Mouse (Mus musculus) cerebellum, postnatal 10 days (tissue): ENCODE data around the gene Ift81.
A peak's percentile ranks its signal among the peaks of the same experiment; 100 is the strongest.

Source experiments
- DNase-seq, 2 experiments: peaks; one replicate each; pipeline ENCODE4 v3.0.0; 2021; ENCODE audit warnings: mixed read lengths in 2 of 2

The Ift81 gene

DNA sequence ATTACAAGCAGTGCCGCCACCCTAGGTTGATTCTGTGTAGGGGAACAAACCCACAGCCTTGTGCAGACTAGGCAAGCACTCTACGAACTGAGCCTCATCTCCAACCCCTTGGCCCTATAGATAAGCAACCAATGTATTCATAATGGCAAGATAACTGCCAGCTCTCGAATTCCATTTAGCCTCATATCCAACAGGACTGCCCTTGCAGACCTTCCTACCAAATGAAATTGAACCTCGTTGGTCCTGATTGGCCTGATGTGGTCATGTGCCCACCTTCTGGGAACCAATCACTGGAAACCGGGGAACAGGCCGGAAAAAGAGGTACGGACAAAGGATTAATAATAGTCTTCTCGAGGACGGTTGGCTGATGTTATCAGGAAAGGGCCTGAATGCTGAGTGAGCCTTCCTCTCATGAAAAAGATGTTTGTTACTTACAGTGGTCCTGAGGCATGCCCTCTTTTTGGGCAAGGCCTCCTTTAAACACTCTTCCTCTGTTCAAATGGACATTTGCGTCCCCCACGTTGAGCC lies 10.7 kb upstream of the Ift81 start:
- DNase-seq = no peak

DNA sequence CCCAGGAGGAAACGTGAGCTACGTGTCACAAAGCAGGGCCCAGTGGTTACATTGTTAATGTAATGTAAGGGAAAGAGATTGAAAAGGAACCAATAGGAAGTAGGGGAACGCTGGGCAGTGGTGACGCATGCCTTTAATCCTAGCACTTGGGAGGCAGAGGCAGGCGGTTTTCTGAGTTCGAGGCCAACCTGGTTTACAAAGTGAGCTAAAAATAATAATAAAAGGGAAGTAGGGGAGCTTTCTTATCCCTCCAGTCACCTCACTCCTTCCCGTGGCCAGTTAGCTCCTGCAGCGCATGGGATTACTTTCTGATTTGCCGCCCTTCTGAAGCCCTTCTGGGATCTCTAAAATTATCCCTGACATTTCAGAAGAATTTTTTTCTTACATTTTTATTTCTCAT lies 9.5 kb upstream of the Ift81 start:
- DNase-seq = no peak

DNA sequence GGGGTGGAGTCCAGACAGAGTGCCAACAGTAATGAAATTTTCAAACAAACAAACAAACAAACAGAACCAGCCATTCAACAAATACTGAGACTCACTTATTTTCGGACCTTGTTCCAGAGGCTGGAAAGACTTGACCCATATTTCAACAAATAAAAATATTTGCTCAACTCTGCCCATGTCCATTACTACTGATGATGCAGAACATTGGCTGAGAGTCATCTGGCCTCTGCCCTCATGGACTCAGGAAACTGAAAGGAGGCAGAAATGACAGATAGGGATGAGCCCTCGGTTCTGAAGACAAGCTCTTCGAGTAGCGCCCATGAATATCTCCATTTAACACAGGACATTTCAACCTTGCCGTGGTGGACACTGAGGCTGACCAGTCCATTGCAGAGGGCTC lies 8.2 kb upstream of the Ift81 start:
- DNase-seq = no peak

GRCm38 (mm10) chr5:122621376-122621886 lies 7.1 kb upstream of the Ift81 start:
- DNase-seq = peak; percentile 83 to 87

- no peak for DNase-seq
These were observed 5.5 kb upstream of the Ift81 start for GRCm38 (mm10) chr5:122619686-122620296.

DNA sequence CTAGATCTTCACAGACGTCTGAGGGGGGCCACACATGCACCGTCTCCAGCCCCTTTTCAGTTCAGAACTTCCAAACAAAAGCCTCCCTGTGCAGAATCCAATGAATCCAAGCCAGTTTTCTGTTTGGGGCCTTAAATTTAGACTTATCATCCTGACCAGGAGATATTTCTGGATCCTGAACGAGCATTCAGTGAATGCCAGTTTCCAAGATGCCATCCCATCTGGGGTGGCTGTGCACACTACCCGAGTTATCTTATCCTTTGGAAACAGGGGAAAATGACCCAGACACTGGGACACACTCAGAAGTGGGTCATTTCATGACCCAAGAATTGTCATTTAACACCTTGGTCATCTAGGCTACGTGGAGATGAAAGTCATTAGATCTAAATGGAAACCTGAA lies 3.4 kb upstream of the Ift81 start:
- DNase-seq = no peak

DNA sequence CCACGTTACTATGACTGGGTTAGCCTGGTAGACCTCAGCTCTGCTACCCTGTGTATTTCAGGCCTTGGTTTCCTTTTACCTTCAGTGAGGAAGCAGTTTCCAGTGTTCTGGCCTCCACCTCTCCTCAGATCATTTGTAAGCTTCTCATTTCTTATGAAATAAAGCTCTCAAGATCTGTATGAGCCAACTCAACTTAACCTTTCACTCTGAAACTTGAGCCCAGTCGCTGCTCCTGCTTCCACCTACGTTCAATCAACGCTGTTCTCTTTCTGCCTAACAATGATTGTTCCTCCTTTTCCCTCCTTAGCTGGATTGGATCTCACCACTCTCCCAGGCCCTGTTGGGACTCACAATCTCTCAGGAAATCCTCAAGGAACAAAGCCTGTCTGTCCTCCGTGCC lies 2.7 kb downstream of the Ift81 start:
- DNase-seq = no peak

- no peak for DNase-seq
These were observed 9.4 kb downstream of the Ift81 start for GRCm38 (mm10) chr5:122604894-122605293.

DNA sequence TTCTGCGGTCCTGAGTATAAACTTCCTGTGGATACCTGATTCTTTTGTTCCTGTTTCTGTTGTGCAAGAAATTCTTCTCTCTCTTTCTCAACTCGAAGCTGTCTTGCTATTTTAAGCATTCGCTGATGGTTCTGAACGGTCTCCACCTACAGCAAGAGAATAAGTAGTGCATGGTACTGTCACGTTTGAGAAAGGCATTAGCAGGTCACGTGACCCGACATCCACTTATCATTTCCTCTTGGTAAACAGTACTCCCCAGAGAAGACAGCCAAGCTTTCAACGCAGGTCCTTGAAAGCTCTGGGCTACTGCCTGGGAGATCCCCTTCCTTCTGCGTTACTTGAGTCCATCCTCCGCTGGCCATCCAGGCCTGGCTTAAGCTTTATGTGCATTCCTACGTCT lies 12.1 kb downstream of the Ift81 start:
- no peak for DNase-seq

DNA sequence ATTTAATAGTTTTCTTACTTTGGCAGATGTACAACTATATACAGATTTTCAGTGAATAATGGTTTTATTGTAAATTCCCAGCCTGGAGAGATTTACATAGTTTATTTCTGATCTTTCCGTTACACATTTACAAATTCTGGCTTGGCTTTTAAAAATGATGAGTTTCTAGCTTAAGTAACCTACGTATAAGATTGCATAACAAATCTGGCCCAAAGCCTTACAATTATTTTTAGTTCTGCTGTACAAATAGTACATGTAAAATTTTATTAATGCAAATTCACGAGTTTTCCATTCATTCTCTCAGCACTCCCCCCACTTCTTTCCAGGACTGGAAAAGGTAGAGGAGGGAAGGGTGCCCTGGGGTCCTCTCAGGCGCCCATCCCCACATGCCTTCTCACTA lies 18.8 kb downstream of the Ift81 start:
- DNase-seq = no peak

- DNase-seq = no peak
These were observed 24.4 kb downstream of the Ift81 start for GRCm38 (mm10) chr5:122589891-122590290.

- no peak for DNase-seq
These were observed 28.8 kb downstream of the Ift81 start for GRCm38 (mm10) chr5:122585546-122585945.

DNA sequence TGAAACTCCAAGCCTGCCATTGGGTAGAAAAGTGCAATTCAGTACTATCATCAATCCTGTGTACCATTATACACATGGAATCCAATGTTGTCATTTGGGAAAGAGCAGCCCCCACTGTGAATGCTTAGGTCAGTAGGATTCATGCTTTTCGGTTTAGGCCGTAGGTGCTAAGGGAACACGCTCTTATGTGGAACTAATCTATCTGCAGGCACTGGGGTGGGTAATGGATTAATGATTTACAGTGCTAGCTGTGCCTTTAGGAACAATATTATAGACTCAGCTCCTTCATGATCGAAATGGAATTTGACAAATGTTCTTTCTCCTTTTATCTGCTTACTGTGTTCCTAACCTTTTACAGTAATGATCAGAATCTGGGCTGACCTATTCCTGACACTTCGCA lies 30.2 kb downstream of the Ift81 start:
- DNase-seq = no peak

- DNase-seq = no peak
These were observed 37.5 kb downstream of the Ift81 start for GRCm38 (mm10) chr5:122576683-122577329.

DNA sequence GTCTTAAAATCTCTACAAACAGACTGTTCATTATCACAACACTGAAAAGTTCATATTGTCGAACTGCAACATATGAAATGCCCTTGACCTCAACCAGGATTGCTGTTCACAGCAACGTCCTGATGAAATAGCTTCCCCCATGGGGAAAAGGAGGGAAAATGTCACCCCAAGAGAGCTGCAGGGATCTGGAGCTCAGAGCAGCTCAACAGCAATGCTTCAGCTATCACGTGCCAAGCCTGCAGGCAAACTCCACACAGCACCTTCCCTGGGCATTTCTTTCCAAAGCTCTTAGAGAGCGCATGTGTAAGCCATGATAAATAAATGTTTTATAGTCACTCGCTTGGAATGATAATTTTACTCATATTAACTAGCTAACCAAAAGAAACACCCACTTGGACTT lies 42.3 kb downstream of the Ift81 start:
- DNase-seq = no peak

DNA sequence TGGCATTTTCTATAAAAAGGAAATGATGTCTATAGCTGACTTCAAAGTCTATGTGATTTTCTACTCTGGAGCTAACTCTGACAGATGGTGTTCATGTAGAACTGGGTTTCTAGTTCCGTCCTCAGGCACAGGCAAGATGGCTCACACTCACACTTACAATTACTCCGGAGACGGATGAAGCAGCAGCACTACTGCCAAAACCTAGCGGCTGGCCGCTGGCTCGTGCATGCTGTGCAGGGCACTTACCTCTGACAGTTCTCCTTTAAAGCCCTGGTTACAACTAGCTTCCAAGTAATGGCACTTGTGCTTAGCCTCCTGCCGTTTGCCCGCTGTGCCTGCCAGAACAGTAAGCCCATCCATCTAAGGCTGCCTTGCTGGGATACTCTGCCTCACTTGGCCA lies 47.7 kb downstream of the Ift81 start:
- peak; percentile 85 to 93 for DNase-seq

DNA sequence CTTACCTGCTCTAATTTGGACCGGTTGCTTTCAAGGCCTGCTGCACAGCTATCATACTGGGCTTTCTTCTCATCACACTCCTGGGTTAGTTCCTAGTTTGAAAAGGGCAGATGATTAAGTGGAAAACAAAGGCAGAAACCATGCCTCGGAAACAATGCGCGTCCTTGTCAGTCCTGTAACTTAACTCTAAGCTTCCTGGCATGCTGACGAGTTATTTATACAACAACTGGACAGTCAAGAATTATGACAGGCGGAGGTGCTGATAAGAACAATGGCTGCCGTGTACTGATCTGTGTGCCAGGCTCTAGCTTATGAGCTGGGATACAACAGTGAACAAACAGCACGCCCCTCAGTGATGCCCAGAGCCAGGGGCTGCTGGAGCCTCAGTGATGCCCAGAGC lies 53.7 kb downstream of the Ift81 start:
- no peak for DNase-seq

DNA sequence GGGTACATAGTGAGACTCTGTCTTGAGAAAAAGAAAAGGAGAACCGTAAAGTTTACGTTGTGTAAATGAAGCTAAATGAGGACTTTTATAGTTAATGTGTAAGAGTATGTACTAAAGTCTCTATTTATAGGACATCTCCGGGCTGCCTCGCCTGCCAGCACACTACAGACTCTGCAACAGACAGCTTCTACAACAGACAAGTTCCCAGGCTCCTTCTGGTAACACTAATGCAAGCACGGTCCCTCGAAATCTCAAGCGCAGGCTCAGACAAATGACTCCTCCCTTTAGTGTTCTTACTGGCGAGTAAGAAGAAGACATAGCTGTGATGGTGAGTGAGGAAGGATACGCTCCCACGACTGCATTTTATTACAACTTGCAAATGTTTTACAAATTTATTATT lies 56.2 kb downstream of the Ift81 start:
- DNase-seq = no peak

DNA sequence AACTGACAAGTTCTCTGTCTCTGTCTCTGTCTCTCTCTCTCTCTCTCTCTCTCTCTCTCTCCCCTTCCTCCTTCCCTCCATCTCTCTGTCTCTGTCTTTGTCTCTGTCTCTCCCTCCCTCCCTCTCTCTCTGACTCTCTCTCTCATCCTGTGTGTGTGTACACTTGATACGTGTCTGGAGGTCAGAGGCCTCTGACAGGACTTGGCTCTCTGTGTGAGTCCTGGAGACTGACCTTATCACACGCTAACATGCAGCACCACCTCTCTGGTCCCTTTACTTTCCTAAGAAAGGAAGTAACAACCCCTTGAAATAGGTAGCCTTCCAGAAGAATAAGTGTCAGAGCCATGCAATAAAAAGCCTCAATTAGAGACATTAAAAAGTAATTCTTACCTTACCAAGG lies 59.2 kb downstream of the Ift81 start:
- DNase-seq = no peak

GRCm38 (mm10) chr5:122552638-122553037 lies 61.7 kb downstream of the Ift81 start:
- no peak for DNase-seq

- DNase-seq = no peak
These were observed 63.9 kb downstream of the Ift81 start for GRCm38 (mm10) chr5:122550460-122550859.

GRCm38 (mm10) chr5:122548671-122549070 lies 65.6 kb downstream of the Ift81 start:
- DNase-seq = no peak

DNA sequence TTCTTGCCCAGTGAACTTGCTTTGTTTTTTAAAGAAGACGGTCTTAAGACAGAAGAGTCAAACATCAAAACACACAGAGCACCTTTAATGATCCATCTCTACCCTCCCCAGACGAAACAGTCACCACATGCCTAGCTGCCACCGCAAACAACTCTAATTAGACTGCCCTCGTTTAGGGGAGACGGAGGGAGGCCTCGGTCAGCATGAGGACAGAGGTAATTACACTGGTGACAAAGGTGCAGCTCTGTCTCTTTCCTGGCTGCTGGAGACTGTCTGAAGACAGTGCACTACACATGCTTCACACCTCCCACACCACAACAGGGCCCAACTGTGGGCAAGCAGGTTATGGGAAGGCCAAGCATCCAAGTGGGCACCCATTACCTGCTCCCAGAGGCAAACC lies 66.5 kb downstream of the Ift81 start:
- no peak for DNase-seq

- peak; percentile 76 to 79 for DNase-seq
These were observed 67.0 kb downstream of the Ift81 start for GRCm38 (mm10) chr5:122547251-122547714.
